Mouse (Mus musculus) midbrain, embryonic 10.5 days (tissue): Measurements from ENCODE around the gene 4930579G24Rik. TPM values are rescaled to one million over a fixed set of nuclear protein-coding genes. Genes with fewer than 3 reads are reported as not detected.

Source experiments
- DNase-seq: peaks from one replicate; pipeline ENCODE4 v3.0.0-alpha.2; 2017; ENCODE audit warnings: low spot score
- H3K27ac ChIP-seq: fragments of 300-500 bp; sonication (generic); replicated peaks from 2 replicates; pipeline ENCODE4 v1.5.1; 2016; ENCODE audit warnings: mild to moderate bottlenecking
- H3K27me3 ChIP-seq: fragments of 300-500 bp; sonication (generic); 2 replicates; pipeline ENCODE4 v1.6.1; 2016; ENCODE audit warnings: low read depth, mild to moderate bottlenecking; ENCODE audit not compliant: poor library complexity, severe bottlenecking
- H3K36me3 ChIP-seq: fragments of 300-500 bp; sonication (generic); 2 replicates; pipeline ENCODE4 v1.6.1; 2016; ENCODE audit warnings: mild to moderate bottlenecking, moderate library complexity
- H3K4me1 ChIP-seq: fragments of 300-500 bp; sonication (generic); 2 replicates; pipeline ENCODE4 v1.6.1; 2016
- H3K4me3 ChIP-seq: fragments of 300-500 bp; sonication (generic); 2 replicates; pipeline ENCODE4 v1.5.1; 2016; ENCODE audit warnings: mild to moderate bottlenecking, moderate library complexity
- H3K9me3 ChIP-seq: fragments of 300-500 bp; sonication (generic); replicated peaks from 2 replicates; pipeline ENCODE4 v1.6.1; 2016; ENCODE audit warnings: mild to moderate bottlenecking
- WGBS: fragments of 180-500 bp; shearing (Covaris S2); methylation state at CpG from one replicate; pipeline ENCODE4 v1.1.7; 2016; 5-methylcytosine and 5-hydroxymethylcytosine counted together
- polyA plus RNA-seq: library from polyadenylated mRNA; unstranded; fragments of >200 nt; fragmentation: Nextera tagmentation; extraction: Ambion mirVana; gene quantifications from 2 replicates; pipeline ENCODE4 v1.2.1, GENCODE M21; 2016

The 4930579G24Rik gene
- polyA plus RNA-seq: 26.5 and 28.1 TPM in 2 replicates

- Histone ChIP-seq H3K4me1 (peaks cover 21% of the 10 kb centered on the region), H3K4me3 (peak within 1 kb of the TSS; percentile 77), H3K27me3 (no peaks in the 10 kb centered on the region), H3K9me3 (peaks cover 11% of the 10 kb centered on the region), H3K27ac (peak within 1 kb of the TSS; percentile 94), H3K36me3 (peaks cover 30% of the 10 kb centered on the region)
- WGBS: under 1% methylated on average over 60 of the region's 60 CpGs
- DNase-seq: peak; percentile 98
Measured at GRCm38 (mm10) chr3:79628561-79629415, at the start of gene 4930579G24Rik. 4930579G24Rik (plus strand) TSS chr3:79629079.

GRCm38 (mm10) chr3:79579891-79580575 is 48.8 kb upstream of the 4930579G24Rik start:
- WGBS: 87% methylated on average over 5 of the region's 5 CpGs
- no peak for DNase-seq
- no peak overlapping the region for H3K27ac ChIP-seq
- H3K4me3 ChIP-seq: no peak overlapping the region
- H3K36me3 ChIP-seq: no peaks in the 10 kb centered on the region
- H3K27me3 ChIP-seq: no peaks in the 10 kb centered on the region
- no peaks in the 10 kb centered on the region for H3K9me3 ChIP-seq
- peaks cover 19% of the 10 kb centered on the region for H3K4me1 ChIP-seq

GRCm38 (mm10) chr3:79586804-79587203 is 42.1 kb upstream of the 4930579G24Rik start:
- H3K9me3 ChIP-seq: no peaks in the 10 kb centered on the region
- WGBS: 5% methylated on average over 6 of the region's 6 CpGs
- no peak overlapping the region for H3K4me3 ChIP-seq
- H3K36me3 ChIP-seq: no peaks in the 10 kb centered on the region
- H3K27me3 ChIP-seq: no peaks in the 10 kb centered on the region
- H3K27ac ChIP-seq: no peak overlapping the region
- H3K4me1 ChIP-seq: peaks cover 12% of the 10 kb centered on the region; the same call in 1 of the 2 replicates
- DNase-seq: peak; percentile 92

- 83% methylated on average over 2 of the region's 2 CpGs for WGBS
- DNase-seq: no peak
- Histone ChIP-seq H3K4me1 (peaks cover 24% of the 10 kb centered on the region), H3K4me3 (no peak overlapping the region), H3K27ac (no peak overlapping the region), H3K36me3 (peaks cover 19% of the 10 kb centered on the region), H3K9me3 (no peaks in the 10 kb centered on the region), H3K27me3 (no peaks in the 10 kb centered on the region)
Measured at GRCm38 (mm10) chr3:79589671-79590070, 39.2 kb upstream of the 4930579G24Rik start.

- 3% methylated on average over 63 of the region's 63 CpGs for WGBS
- Histone ChIP-seq H3K9me3 (no peaks in the 10 kb centered on the region), H3K36me3 (peaks cover 34% of the 10 kb centered on the region), H3K4me3 (peak within 1 kb of the TSS; percentile 94), H3K27me3 (no peaks in the 10 kb centered on the region), H3K27ac (peak within 1 kb of the TSS; percentile 95), H3K4me1 (peaks cover 24% of the 10 kb centered on the region)
- peak; percentile 85 for DNase-seq
Measured at GRCm38 (mm10) chr3:79590863-79591792, 37.8 kb upstream of the 4930579G24Rik start, which contains the start of gene Ppid. Ppid (plus strand) TSS chr3:79591342.

- no peaks in the 10 kb centered on the region for H3K9me3 ChIP-seq
- no peak for DNase-seq
- WGBS: 9% methylated on average over 15 of the region's 15 CpGs
Measured at GRCm38 (mm10) chr3:79591793-79592471, 36.9 kb upstream of the 4930579G24Rik start.

GRCm38 (mm10) chr3:79595468-79595867 is 33.4 kb upstream of the 4930579G24Rik start:
- WGBS: 94% methylated on average over 7 of the region's 7 CpGs
- no peak overlapping the region for H3K4me3 ChIP-seq
- no peaks in the 10 kb centered on the region for H3K27me3 ChIP-seq
- no peaks in the 10 kb centered on the region for H3K9me3 ChIP-seq
- peaks cover 19% of the 10 kb centered on the region for H3K4me1 ChIP-seq
- DNase-seq: no peak
- H3K36me3 ChIP-seq: peaks cover 77% of the 10 kb centered on the region
- H3K27ac ChIP-seq: no peak overlapping the region

More at GRCm38 (mm10) chr3:79591793-79592471, 36.9 kb upstream of the 4930579G24Rik start:
- Histone ChIP-seq H3K36me3 (peaks cover 42% of the 10 kb centered on the region), H3K27ac (peak overlapping the region; percentile 95), H3K4me3 (peak overlapping the region; percentile 94), H3K27me3 (no peaks in the 10 kb centered on the region), H3K4me1 (peaks cover 22% of the 10 kb centered on the region)

GRCm38 (mm10) chr3:79609886-79610285 is 19.0 kb upstream of the 4930579G24Rik start:
- WGBS: 90% methylated on average over 2 of the region's 2 CpGs
- H3K36me3 ChIP-seq: peaks cover 75% of the 10 kb centered on the region
- H3K27me3 ChIP-seq: no peaks in the 10 kb centered on the region

GRCm38 (mm10) chr3:79627484-79628181 is 1.2 kb upstream of the 4930579G24Rik start:
- Histone ChIP-seq H3K4me3 (peak overlapping the region; percentile 77), H3K4me1 (peaks cover 21% of the 10 kb centered on the region), H3K9me3 (no peaks in the 10 kb centered on the region; the same call in 1 of the 2 replicates), H3K36me3 (peaks cover 21% of the 10 kb centered on the region), H3K27me3 (no peaks in the 10 kb centered on the region), H3K27ac (peak overlapping the region; percentile 94; the same call in 1 of the 2 replicates)
- WGBS: 45% methylated on average over 10 of the region's 10 CpGs
- DNase-seq: no peak

More at GRCm38 (mm10) chr3:79609886-79610285, 19.0 kb upstream of the 4930579G24Rik start:
- no peaks in the 10 kb centered on the region for H3K4me1 ChIP-seq
- H3K9me3 ChIP-seq: no peaks in the 10 kb centered on the region; the same call in 1 of the 2 replicates
- no peak overlapping the region for H3K27ac ChIP-seq
- no peak overlapping the region for H3K4me3 ChIP-seq
- no peak for DNase-seq

- Histone ChIP-seq H3K36me3 (peaks cover 24% of the 10 kb centered on the region), H3K9me3 (peaks cover 5% of the 10 kb centered on the region), H3K27me3 (no peaks in the 10 kb centered on the region), H3K27ac (peak overlapping the region; percentile 94), H3K4me1 (peaks cover 21% of the 10 kb centered on the region), H3K4me3 (peak overlapping the region; percentile 77)
- no peak for DNase-seq
- 2% methylated on average over 9 of the region's 9 CpGs for WGBS
Measured at GRCm38 (mm10) chr3:79628182-79628560, 708 bp upstream of the 4930579G24Rik start.

GRCm38 (mm10) chr3:79629416-79629730 is 494 bp downstream of the 4930579G24Rik start, which contains the start of gene Etfdh:
Etfdh (minus strand) TSS chr3:79629500.
- H3K9me3 ChIP-seq: peaks cover 14% of the 10 kb centered on the region
- peaks cover 33% of the 10 kb centered on the region for H3K36me3 ChIP-seq
- H3K4me3 ChIP-seq: peak within 1 kb of the TSS; percentile 77
- H3K4me1 ChIP-seq: peaks cover 21% of the 10 kb centered on the region
- no peaks in the 10 kb centered on the region for H3K27me3 ChIP-seq
- under 1% methylated on average over 11 of the region's 11 CpGs for WGBS
- H3K27ac ChIP-seq: peak within 1 kb of the TSS; percentile 94
- peak; percentile 73 for DNase-seq
